Mouse (Mus musculus) liver, adult 2 months (tissue): ENCODE data around the gene Morc2a. TPM values are rescaled to one million over a fixed set of nuclear protein-coding genes. Genes with fewer than 3 reads are reported as not detected.

Experiments
- DNase-seq: peaks from one replicate; pipeline ENCODE4 v3.0.0-alpha.2; 2011; ENCODE audit warnings: low read depth, low spot score; ENCODE audit errors: extremely low read depth
- H3K27ac ChIP-seq: fragments of 200-500 bp; replicated peaks from 2 replicates; pipeline ENCODE4 v1.5.1; 2012; ENCODE audit warnings: low read depth, mild to moderate bottlenecking, control low read depth, inconsistent platforms, low read length; ENCODE audit not compliant: insufficient read depth
- H3K27me3 ChIP-seq: fragments of 200-500 bp; 2 replicates; pipeline ENCODE4 v1.6.1; 2012; ENCODE audit warnings: mild to moderate bottlenecking, moderate library complexity, low read length, inconsistent platforms; ENCODE audit not compliant: control insufficient read depth, insufficient read depth
- H3K36me3 ChIP-seq: fragments of 200-500 bp; 2 replicates; pipeline ENCODE4 v1.6.1; 2012; ENCODE audit warnings: low read length, inconsistent platforms; ENCODE audit not compliant: control insufficient read depth, insufficient read depth
- H3K4me1 ChIP-seq: fragments of 200-500 bp; 2 replicates; pipeline ENCODE4 v1.6.1; 2011; ENCODE audit warnings: low read length; ENCODE audit not compliant: control insufficient read depth, insufficient read depth
- H3K4me3 ChIP-seq: fragments of 200-500 bp; 2 replicates; pipeline ENCODE4 v1.5.1; 2011; ENCODE audit warnings: low read depth, mild to moderate bottlenecking, control low read depth, low read length, moderate library complexity; ENCODE audit not compliant: insufficient read depth
- H3K79me2 ChIP-seq: fragments of 200-500 bp; 2 replicates; pipeline ENCODE4 v1.6.1; 2012; ENCODE audit warnings: inconsistent platforms, mild to moderate bottlenecking, low read length, moderate library complexity; ENCODE audit not compliant: control insufficient read depth, insufficient read depth
- H3K9ac ChIP-seq: fragments of 200-500 bp; 2 replicates; pipeline ENCODE4 v1.6.1; 2012; ENCODE audit warnings: low read depth, mild to moderate bottlenecking, control low read depth, inconsistent platforms, low read length
- CTCF ChIP-seq: fragments of 200-500 bp; IDR thresholded peaks from 2 replicates; pipeline ENCODE4 v1.5.1; 2011; ENCODE audit warnings: low read depth, low read length, control low read depth
- POLR2A ChIP-seq: fragments of 200-500 bp; IDR thresholded peaks from 2 replicates; pipeline ENCODE4 v1.6.1; 2011; ENCODE audit warnings: low read length, control low read depth; ENCODE audit not compliant: insufficient read depth; ENCODE audit errors: extremely low read depth
- WGBS: fragments of 180-500 bp; shearing (Covaris S2); methylation state at CpG from one replicate; pipeline ENCODE4 v1.1.7; 2018; 5-methylcytosine and 5-hydroxymethylcytosine counted together
- polyA plus RNA-seq: library from polyadenylated mRNA; depleted of rRNA; stranded (reverse); fragments of >200 nt; gene quantifications from 2 replicates; pipeline ENCODE4 v1.2.3, GENCODE M21; 2012
- total RNA-seq: library from RNA; depleted of rRNA; stranded (reverse); fragments of >200 nt; gene quantifications from 2 replicates; pipeline ENCODE4 v1.2.3, GENCODE M21; 2014

Gene Morc2a
- total and polyA plus RNA-seq, 2 experiments, result 5.0 to 8.2 TPM

GRCm38 (mm10) chr11:3722036-3722435 lies 73.0 kb downstream of the Morc2a start:
- WGBS, result 43% methylated on average over 3 of the region's 3 CpGs
- no peaks in the 10 kb centered on the region for H3K27me3 ChIP-seq
- no peak overlapping the region for H3K4me3 ChIP-seq
- H3K36me3 ChIP-seq, result no peaks in the 10 kb centered on the region
- H3K9ac ChIP-seq, result no peak overlapping the region
- H3K79me2 ChIP-seq, result no peaks in the 10 kb centered on the region
- no peaks in the 10 kb centered on the region for H3K4me1 ChIP-seq
- TF ChIP-seq POLR2A, result no peak
- no peak for TF ChIP-seq CTCF
- no peak for DNase-seq
- H3K27ac ChIP-seq, result no peak overlapping the region

- 46% methylated on average over 3 of the region's 3 CpGs for WGBS
- no peak for TF ChIP-seq CTCF
- TF ChIP-seq POLR2A, result no peak
- no peak overlapping the region for H3K9ac ChIP-seq
Measured at GRCm38 (mm10) chr11:3722861-3723260, 73.9 kb downstream of the Morc2a start.

DNA sequence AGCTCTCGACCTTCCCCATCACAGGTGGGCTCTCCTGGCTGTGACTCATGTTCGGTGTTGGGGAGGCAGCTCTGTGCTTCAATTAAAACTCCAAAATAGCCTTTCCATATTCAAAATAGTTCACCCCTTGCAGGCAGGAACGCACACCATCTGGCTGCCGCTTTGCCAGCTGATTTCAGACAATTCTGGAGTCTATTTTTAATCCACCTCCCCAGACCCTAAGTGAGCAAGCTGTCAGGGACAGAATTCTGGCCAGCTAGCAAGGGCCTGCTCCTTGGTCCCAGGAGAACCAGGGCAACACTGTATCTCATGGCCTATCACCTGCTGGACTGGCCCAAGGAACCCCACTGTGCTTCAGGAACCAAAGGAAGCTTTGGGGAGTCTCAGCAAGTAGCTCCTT lies 74.9 kb downstream of the Morc2a start:
- Histone ChIP-seq H3K9ac (no peak overlapping the region), H3K4me1 (no peaks in the 10 kb centered on the region), H3K27me3 (no peaks in the 10 kb centered on the region), H3K79me2 (no peaks in the 10 kb centered on the region), H3K36me3 (no peaks in the 10 kb centered on the region), H3K4me3 (no peak overlapping the region), H3K27ac (no peak overlapping the region)
- TF ChIP-seq POLR2A (no peak), CTCF (no peak)
- DNase-seq, result no peak
- 82% methylated on average over 4 of the region's 4 CpGs for WGBS

More at GRCm38 (mm10) chr11:3722861-3723260, 73.9 kb downstream of the Morc2a start:
- DNase-seq, result no peak
- Histone ChIP-seq H3K4me3 (no peak overlapping the region), H3K4me1 (no peaks in the 10 kb centered on the region), H3K36me3 (no peaks in the 10 kb centered on the region), H3K79me2 (no peaks in the 10 kb centered on the region), H3K27ac (no peak overlapping the region), H3K27me3 (no peaks in the 10 kb centered on the region)

DNA sequence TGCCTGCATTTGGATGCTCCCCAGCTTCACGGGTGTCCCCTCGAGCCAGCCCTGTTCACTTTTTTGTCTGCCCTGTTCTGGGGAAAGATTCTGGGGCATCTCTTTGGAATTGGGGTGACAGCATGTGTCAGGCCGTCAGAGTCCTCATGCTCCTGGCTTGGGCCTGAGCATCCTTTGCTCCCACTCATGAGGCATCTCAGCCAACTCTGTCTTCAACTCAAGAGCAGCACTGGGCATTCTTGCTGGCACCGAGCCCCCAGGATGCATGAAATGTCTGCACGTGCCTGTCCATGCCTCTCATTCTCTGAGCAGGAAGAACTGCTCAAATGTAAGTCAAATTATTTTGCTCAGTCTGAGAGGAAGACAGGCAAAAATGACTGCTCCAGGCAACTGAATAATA lies 75.7 kb downstream of the Morc2a start:
- Histone ChIP-seq H3K79me2 (no peaks in the 10 kb centered on the region), H3K27ac (no peak overlapping the region), H3K36me3 (no peaks in the 10 kb centered on the region), H3K4me3 (no peak overlapping the region), H3K9ac (no peak overlapping the region), H3K4me1 (no peaks in the 10 kb centered on the region), H3K27me3 (no peaks in the 10 kb centered on the region)
- no peak for DNase-seq
- TF ChIP-seq POLR2A, result no peak
- no peak for TF ChIP-seq CTCF
- WGBS, result 74% methylated on average over 5 of the region's 5 CpGs

- H3K27ac ChIP-seq, result no peak overlapping the region
- DNase-seq, result no peak
- H3K79me2 ChIP-seq, result no peaks in the 10 kb centered on the region
- no peaks in the 10 kb centered on the region for H3K27me3 ChIP-seq
- WGBS, result 68% methylated on average over 10 of the region's 10 CpGs
- H3K4me3 ChIP-seq, result no peak overlapping the region
- H3K36me3 ChIP-seq, result no peaks in the 10 kb centered on the region
- H3K9ac ChIP-seq, result no peak overlapping the region
- H3K4me1 ChIP-seq, result no peaks in the 10 kb centered on the region
- TF ChIP-seq CTCF (no peak), POLR2A (no peak)
Measured at GRCm38 (mm10) chr11:3725331-3726054, 76.5 kb downstream of the Morc2a start.

GRCm38 (mm10) chr11:3727438-3728105 lies 78.6 kb downstream of the Morc2a start:
- no peak for DNase-seq
- H3K27me3 ChIP-seq, result no peaks in the 10 kb centered on the region
- no peaks in the 10 kb centered on the region for H3K79me2 ChIP-seq
- no peaks in the 10 kb centered on the region for H3K36me3 ChIP-seq
- H3K27ac ChIP-seq, result no peak overlapping the region
- no peak overlapping the region for H3K4me3 ChIP-seq
- no peaks in the 10 kb centered on the region for H3K4me1 ChIP-seq
- WGBS, result 73% methylated on average over 9 of the region's 9 CpGs
- TF ChIP-seq CTCF (no peak), POLR2A (no peak)
- no peak overlapping the region for H3K9ac ChIP-seq
